Mouse (Mus musculus): ENCODE measurements around the gene Scnn1b. TPM values are rescaled to one million over a fixed set of nuclear protein-coding genes. Genes with fewer than 3 reads are reported as not detected.

The Scnn1b gene
- not detected for total RNA-seq (2022)

- DNase-seq (ENCODE audit: low spot score), result no peak
Measured at GRCm38 (mm10) chr7:121864858-121865585, at the start of gene Scnn1b. Gene Scnn1b (plus strand): TSS chr7:121865038.

- DNase-seq (ENCODE audit: low spot score), result no peak
Measured at GRCm38 (mm10) chr7:121821632-121822031, 43.2 kb upstream of the Scnn1b start.

GRCm38 (mm10) chr7:121828481-121828880 lies 36.4 kb upstream of the Scnn1b start:
- DNase-seq (ENCODE audit: low spot score), result no peak

GRCm38 (mm10) chr7:121835392-121835791 lies 29.4 kb upstream of the Scnn1b start:
- DNase-seq (ENCODE audit: low spot score), result no peak

GRCm38 (mm10) chr7:121836827-121837226 lies 28.0 kb upstream of the Scnn1b start:
- DNase-seq (ENCODE audit: low spot score), result no peak

GRCm38 (mm10) chr7:121840810-121841209 lies 24.0 kb upstream of the Scnn1b start:
- peak; percentile 49 for DNase-seq (ENCODE audit: low spot score)

- no peak for DNase-seq (ENCODE audit: low spot score)
Measured at GRCm38 (mm10) chr7:121842234-121842633, 22.6 kb upstream of the Scnn1b start.

- DNase-seq (ENCODE audit: low spot score), result no peak
Measured at GRCm38 (mm10) chr7:121845964-121846363, 18.9 kb upstream of the Scnn1b start.

GRCm38 (mm10) chr7:121848537-121849168 lies 16.2 kb upstream of the Scnn1b start:
- DNase-seq (ENCODE audit: low spot score), result no peak

GRCm38 (mm10) chr7:121857177-121857884 lies 7.5 kb upstream of the Scnn1b start:
- no peak for DNase-seq (ENCODE audit: low spot score)

GRCm38 (mm10) chr7:121858939-121859338 lies 5.9 kb upstream of the Scnn1b start:
- no peak for DNase-seq (ENCODE audit: low spot score)

- no peak for DNase-seq (ENCODE audit: low spot score)
Measured at GRCm38 (mm10) chr7:121871631-121872030, 6.8 kb downstream of the Scnn1b start.

GRCm38 (mm10) chr7:121873998-121874397 lies 9.2 kb downstream of the Scnn1b start:
- no peak for DNase-seq (ENCODE audit: low spot score)

GRCm38 (mm10) chr7:121874784-121875183 lies 9.9 kb downstream of the Scnn1b start:
- no peak for DNase-seq (ENCODE audit: low spot score)

GRCm38 (mm10) chr7:121880246-121880645 lies 15.4 kb downstream of the Scnn1b start:
- no peak for DNase-seq (ENCODE audit: low spot score)

GRCm38 (mm10) chr7:121890636-121891360 lies 26.0 kb downstream of the Scnn1b start:
- DNase-seq (ENCODE audit: low spot score), result no peak

GRCm38 (mm10) chr7:121896689-121897088 lies 31.9 kb downstream of the Scnn1b start:
- no peak for DNase-seq (ENCODE audit: low spot score)

GRCm38 (mm10) chr7:121899311-121899710 lies 34.5 kb downstream of the Scnn1b start:
- peak; percentile 6 for DNase-seq (ENCODE audit: low spot score)

GRCm38 (mm10) chr7:121899940-121900339 lies 35.1 kb downstream of the Scnn1b start:
- no peak for DNase-seq (ENCODE audit: low spot score)

GRCm38 (mm10) chr7:121902757-121903411 lies 38.0 kb downstream of the Scnn1b start:
- no peak for DNase-seq (ENCODE audit: low spot score)

GRCm38 (mm10) chr7:121906879-121907278 lies 42.0 kb downstream of the Scnn1b start:
- no peak for DNase-seq (ENCODE audit: low spot score)
